Mouse (Mus musculus) embryonic facial prominence, embryonic 12.5 days (tissue): Measurements from ENCODE around the gene Vsnl1. TPM values are rescaled to one million over a fixed set of nuclear protein-coding genes. Genes with fewer than 3 reads are reported as not detected.

ENCODE experiments used
- ATAC-seq: fragments of 200-750 bp; cut with Nextera tagmentation; 2 replicates; pipeline ENCODE4 v1.8.0; 2017; ENCODE audit not compliant: insufficient number of reproducible peaks, insufficient read depth, low FRiP score, low TSS enrichment
- H3K27ac ChIP-seq: fragments of 300-500 bp; sonication (generic); 2 replicates; pipeline ENCODE4 v1.5.1; 2016; ENCODE audit warnings: mild to moderate bottlenecking
- H3K27me3 ChIP-seq: fragments of 300-500 bp; sonication (generic); 2 replicates; pipeline ENCODE4 v1.6.1; 2016; ENCODE audit warnings: mild to moderate bottlenecking, moderate library complexity
- H3K36me3 ChIP-seq: fragments of 300-500 bp; sonication (generic); 2 replicates; pipeline ENCODE4 v1.6.1; 2016; ENCODE audit warnings: mild to moderate bottlenecking
- H3K4me1 ChIP-seq: fragments of 300-500 bp; sonication (generic); 2 replicates; pipeline ENCODE4 v1.6.1; 2016
- H3K4me2 ChIP-seq: fragments of 300-500 bp; sonication (generic); replicated peaks from 2 replicates; pipeline ENCODE4 v1.6.1; 2016; ENCODE audit warnings: mild to moderate bottlenecking, moderate library complexity
- H3K4me3 ChIP-seq: fragments of 300-500 bp; sonication (generic); 2 replicates; pipeline ENCODE4 v1.5.1; 2016; ENCODE audit warnings: mild to moderate bottlenecking
- H3K9ac ChIP-seq: fragments of 300-500 bp; sonication (generic); 2 replicates; pipeline ENCODE4 v1.6.1; 2016; ENCODE audit warnings: mild to moderate bottlenecking, moderate library complexity
- H3K9me3 ChIP-seq: fragments of 300-500 bp; sonication (generic); 2 replicates; pipeline ENCODE4 v1.6.1; 2016; ENCODE audit warnings: mild to moderate bottlenecking, moderate library complexity
- WGBS: fragments of 180-500 bp; shearing (Covaris S2); methylation state at CpG from one replicate; pipeline ENCODE4 v1.1.7; 2016; 5-methylcytosine and 5-hydroxymethylcytosine counted together
- polyA plus RNA-seq: library from polyadenylated mRNA; unstranded; fragments of >200 nt; fragmentation: Nextera tagmentation; extraction: Ambion mirVana; gene quantifications from 2 replicates; pipeline ENCODE4 v1.2.1, GENCODE M21; 2016

Vsnl1 gene
- polyA plus RNA-seq, 1 experiment from 2014 or later = 2.2 TPM

DNA sequence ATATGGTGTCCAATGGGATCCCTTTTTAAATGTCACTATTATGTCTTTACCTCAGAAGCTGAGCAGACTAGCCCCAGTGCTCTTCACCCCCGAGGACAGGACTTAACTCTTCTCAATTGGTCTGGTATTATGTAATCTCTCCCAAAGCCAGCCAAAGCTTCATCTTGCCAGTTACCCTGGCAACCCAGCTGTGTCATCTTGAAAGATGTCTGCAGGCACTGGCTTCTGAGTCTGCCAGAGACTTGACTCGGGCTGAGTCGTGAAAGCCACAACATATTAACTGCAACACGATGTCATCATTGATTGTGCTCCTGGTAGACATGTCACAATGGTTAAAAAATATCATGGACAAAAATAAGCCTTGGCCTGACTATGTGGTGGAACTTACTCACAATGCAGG lies 66.4 kb downstream of the Vsnl1 start:
- no peak overlapping the region for H3K27ac ChIP-seq
- no peaks in the 10 kb centered on the region for H3K9me3 ChIP-seq
- no peak overlapping the region for H3K4me3 ChIP-seq
- H3K4me2 ChIP-seq = no peak overlapping the region
- H3K9ac ChIP-seq = no peak overlapping the region
- no peaks in the 10 kb centered on the region for H3K4me1 ChIP-seq
- H3K27me3 ChIP-seq = no peaks in the 10 kb centered on the region
- WGBS = 61% methylated on average over 4 of the region's 4 CpGs
- no peaks in the 10 kb centered on the region for H3K36me3 ChIP-seq
- no peak for ATAC-seq

DNA sequence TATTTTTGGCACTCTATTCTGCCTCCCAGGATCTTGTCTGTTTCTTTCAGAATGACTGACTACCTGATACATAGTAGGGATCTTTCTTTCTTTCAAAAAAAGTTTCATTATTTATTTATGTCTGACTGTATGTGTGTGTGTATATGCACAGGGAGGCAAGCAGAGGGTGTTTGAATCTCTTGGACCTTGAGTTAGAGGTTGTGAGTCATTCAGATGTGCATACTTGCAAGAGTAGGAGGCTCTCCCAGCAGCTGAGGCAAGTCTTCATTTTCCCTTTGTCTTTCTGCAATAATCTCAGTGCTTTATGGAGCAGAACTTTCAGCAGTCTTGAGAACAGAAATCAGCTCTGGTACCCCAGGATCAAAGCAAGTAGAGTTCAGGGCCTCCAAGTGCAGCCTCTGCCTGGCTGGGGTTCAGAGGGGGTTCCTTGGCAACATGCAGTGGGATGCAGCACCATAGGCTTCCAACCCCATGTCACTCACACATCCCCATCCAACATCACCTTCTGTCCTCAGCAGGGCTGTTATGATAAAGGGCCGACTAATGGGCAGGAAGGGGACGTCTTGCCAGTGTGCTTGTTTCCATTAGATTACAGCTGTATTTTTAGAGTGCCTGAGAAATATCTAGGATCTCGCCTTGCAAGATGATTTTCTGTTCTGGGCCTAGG lies 69.2 kb downstream of the Vsnl1 start:
- H3K36me3 ChIP-seq = no peaks in the 10 kb centered on the region
- no peaks in the 10 kb centered on the region for H3K9me3 ChIP-seq
- WGBS = 58% methylated on average over 3 of the region's 3 CpGs
- H3K27me3 ChIP-seq = no peaks in the 10 kb centered on the region
- no peak overlapping the region for H3K4me2 ChIP-seq
- no peak overlapping the region for H3K9ac ChIP-seq
- H3K27ac ChIP-seq = no peak overlapping the region
- ATAC-seq = no peak
- no peaks in the 10 kb centered on the region for H3K4me1 ChIP-seq
- H3K4me3 ChIP-seq = no peak overlapping the region

DNA sequence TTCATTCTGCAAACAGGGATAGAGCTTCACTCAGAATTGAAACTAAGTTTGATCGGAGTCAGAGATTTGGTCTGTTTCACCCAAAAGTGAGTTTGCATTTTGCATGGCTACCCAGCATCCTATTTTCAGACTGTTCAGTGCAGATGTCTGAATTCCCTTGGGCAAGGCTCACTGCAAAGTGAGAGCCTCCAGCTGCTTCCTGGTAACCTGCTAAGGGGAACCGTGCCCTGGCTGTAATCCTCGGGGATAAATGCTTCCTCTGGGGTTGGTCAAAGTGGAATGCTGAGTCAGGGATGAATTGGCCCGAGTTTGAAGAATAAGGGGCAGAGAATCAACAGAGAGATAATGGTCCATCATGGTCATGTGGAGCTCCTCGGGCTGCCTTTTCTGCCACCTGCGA lies 71.5 kb downstream of the Vsnl1 start:
- 53% methylated on average over 6 of the region's 6 CpGs for WGBS
- H3K4me2 ChIP-seq = no peak overlapping the region
- no peak overlapping the region for H3K4me3 ChIP-seq
- no peaks in the 10 kb centered on the region for H3K27me3 ChIP-seq
- H3K9ac ChIP-seq = no peak overlapping the region
- H3K9me3 ChIP-seq = no peaks in the 10 kb centered on the region
- H3K4me1 ChIP-seq = no peaks in the 10 kb centered on the region
- H3K36me3 ChIP-seq = no peaks in the 10 kb centered on the region
- no peak for ATAC-seq
- H3K27ac ChIP-seq = no peak overlapping the region

DNA sequence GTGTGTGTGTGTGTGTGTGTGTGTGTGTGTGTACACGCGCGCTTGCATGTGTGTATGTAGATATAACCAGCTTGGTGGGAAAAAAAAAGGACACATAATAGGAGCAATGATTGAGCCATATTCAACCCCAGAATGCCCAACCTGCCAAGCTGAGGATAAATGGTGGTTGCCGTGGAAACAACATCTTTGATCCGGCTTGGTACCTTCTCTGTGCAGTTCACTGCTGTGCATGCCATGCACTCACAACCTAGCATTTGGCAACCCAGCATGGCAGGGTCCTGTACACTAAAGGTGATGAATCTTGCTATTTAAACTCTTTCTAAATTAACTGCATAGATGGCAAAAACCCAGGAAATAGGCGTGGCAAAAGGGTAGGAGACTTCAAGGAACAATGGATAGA lies 74.0 kb downstream of the Vsnl1 start:
- H3K4me1 ChIP-seq = no peaks in the 10 kb centered on the region
- H3K27ac ChIP-seq = no peak overlapping the region
- no peaks in the 10 kb centered on the region for H3K36me3 ChIP-seq
- H3K9ac ChIP-seq = no peak overlapping the region
- 92% methylated on average over 6 of the region's 6 CpGs for WGBS
- H3K4me3 ChIP-seq = no peak overlapping the region
- H3K9me3 ChIP-seq = no peaks in the 10 kb centered on the region
- ATAC-seq = no peak
- no peaks in the 10 kb centered on the region for H3K27me3 ChIP-seq
- H3K4me2 ChIP-seq = no peak overlapping the region

DNA sequence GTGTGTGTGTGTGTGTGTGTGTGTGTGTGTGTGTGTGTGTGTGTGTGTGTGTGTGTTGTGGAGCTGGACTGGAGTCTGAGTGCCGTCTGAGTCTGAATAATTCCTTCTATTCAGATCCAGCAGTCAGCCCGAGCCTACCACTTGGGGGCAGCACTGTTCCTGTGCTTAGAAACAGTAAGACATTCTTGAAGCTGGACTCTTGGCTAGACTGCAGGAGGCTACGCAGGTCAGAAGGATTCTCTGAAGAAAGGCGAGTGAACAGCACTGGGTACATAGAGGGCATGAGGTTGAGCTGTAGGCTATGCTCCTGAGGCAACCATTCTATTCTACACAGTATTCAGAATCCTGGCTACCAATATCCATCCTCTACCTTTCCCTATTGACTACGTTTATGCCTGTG lies 85.5 kb downstream of the Vsnl1 start:
- ATAC-seq = no peak
- Histone ChIP-seq H3K4me3 (no peak overlapping the region), H3K9me3 (no peaks in the 10 kb centered on the region), H3K4me2 (no peak overlapping the region), H3K27me3 (no peaks in the 10 kb centered on the region), H3K27ac (no peak overlapping the region), H3K36me3 (no peaks in the 10 kb centered on the region), H3K9ac (no peak overlapping the region), H3K4me1 (no peaks in the 10 kb centered on the region)
- WGBS = 35% methylated on average over 5 of the region's 5 CpGs

DNA sequence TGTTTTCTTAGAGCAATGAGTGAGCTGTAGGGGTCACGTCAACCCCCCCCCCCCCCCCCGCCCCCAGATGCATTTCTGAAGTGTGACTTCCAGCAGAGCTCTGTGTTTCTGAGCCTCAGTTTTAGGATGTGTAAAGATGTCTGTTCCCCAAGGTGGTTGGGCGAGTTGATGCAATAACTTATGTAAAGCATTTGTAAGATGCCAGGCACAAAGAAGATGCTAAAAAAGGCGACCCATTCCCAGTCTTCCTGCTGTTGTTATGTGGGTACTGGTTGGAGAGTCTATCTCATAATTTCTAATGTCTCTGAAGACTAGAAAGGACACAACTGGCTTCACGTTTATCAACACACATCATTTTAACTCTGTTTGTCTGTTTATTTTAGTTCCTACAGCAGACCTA lies 86.5 kb downstream of the Vsnl1 start:
- Histone ChIP-seq H3K4me2 (no peak overlapping the region), H3K27ac (no peak overlapping the region), H3K27me3 (no peaks in the 10 kb centered on the region), H3K9ac (no peak overlapping the region), H3K4me3 (no peak overlapping the region), H3K9me3 (no peaks in the 10 kb centered on the region), H3K36me3 (no peaks in the 10 kb centered on the region), H3K4me1 (no peaks in the 10 kb centered on the region)
- 50% methylated on average over 5 of the region's 5 CpGs for WGBS
- no peak for ATAC-seq

DNA sequence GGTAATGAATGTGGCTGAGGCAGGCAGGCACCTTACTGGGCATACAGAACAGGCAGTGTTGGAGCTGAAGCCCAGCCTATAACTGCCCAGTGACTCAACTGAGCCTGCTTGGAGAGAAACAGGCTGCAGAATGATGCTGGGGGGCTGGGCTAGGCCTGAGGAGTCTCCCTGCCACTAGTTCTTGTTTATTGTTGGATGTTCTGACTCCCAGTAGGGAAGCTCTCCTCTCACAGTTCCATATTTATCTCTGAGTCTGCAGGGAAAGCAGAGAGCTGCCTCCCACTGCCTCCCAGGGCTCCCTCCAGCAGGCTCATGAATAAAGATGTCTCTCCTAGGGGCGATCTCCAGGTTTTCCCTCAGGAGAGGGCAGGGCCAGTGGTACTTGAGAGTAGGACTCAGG lies 88.0 kb downstream of the Vsnl1 start:
- ATAC-seq = no peak
- Histone ChIP-seq H3K4me2 (no peak overlapping the region), H3K9me3 (no peaks in the 10 kb centered on the region), H3K27ac (no peak overlapping the region), H3K27me3 (no peaks in the 10 kb centered on the region), H3K9ac (no peak overlapping the region), H3K36me3 (no peaks in the 10 kb centered on the region), H3K4me1 (no peaks in the 10 kb centered on the region), H3K4me3 (no peak overlapping the region)
- WGBS = 5% methylated on average over 1 of the region's 1 CpGs

DNA sequence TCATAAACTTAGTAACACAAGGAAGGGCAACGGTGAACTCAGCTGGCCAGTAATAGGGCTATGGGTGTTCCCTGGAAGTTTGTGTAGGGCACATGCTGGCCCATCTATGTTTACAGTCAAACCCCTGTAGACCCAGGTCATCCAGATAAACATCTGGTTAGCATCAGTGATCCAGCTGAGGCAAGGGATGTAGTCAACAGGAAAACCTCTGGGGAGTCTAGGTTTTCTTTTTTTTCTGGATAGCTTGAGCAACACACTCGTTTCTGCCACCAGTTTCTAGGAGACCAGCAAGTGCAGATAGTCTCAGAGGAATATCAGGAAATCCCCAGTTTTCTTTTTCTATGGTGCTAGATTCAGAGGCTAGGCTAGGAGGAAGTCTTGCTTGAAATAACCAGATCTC lies 90.5 kb downstream of the Vsnl1 start:
- H3K9me3 ChIP-seq = no peaks in the 10 kb centered on the region
- no peaks in the 10 kb centered on the region for H3K4me1 ChIP-seq
- no peak overlapping the region for H3K27ac ChIP-seq
- no peak overlapping the region for H3K4me3 ChIP-seq
- no peaks in the 10 kb centered on the region for H3K36me3 ChIP-seq
- no peaks in the 10 kb centered on the region for H3K27me3 ChIP-seq
- ATAC-seq = no peak
- 32% methylated on average over 2 of the region's 2 CpGs for WGBS
- H3K9ac ChIP-seq = no peak overlapping the region
- H3K4me2 ChIP-seq = no peak overlapping the region

DNA sequence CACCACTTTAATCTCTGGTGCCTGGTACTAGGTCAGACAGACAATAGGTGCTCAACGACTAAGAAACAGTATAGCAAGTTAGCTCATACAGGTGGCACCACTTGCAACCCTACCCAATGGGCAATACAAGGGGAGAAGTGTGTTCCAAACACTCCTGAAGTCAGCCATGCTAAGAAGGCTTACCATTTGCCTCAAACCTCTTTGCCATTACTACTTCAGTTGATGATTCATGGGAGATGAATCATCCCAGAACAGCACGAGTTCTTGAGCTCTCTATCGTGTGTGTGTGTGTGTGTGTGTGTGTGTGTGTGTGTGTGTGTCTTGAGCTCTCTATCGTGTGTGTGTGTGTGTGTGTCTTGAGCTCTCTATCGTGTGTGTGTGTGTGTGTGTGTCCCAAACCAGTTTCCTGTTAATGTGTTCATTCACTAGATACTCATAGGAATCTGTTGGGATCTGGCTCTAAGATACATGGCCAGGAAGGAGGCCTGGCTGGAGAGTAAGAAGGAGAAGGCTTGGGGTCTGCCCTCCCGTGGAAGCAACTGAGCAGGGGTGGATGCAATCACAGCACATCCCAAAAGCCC lies 94.3 kb downstream of the Vsnl1 start:
- 81% methylated on average over 6 of the region's 6 CpGs for WGBS
- Histone ChIP-seq H3K27ac (no peak overlapping the region), H3K36me3 (no peaks in the 10 kb centered on the region), H3K4me3 (no peak overlapping the region), H3K4me2 (no peak overlapping the region), H3K9ac (no peak overlapping the region), H3K9me3 (no peaks in the 10 kb centered on the region), H3K27me3 (no peaks in the 10 kb centered on the region), H3K4me1 (no peaks in the 10 kb centered on the region)
- ATAC-seq = no peak

DNA sequence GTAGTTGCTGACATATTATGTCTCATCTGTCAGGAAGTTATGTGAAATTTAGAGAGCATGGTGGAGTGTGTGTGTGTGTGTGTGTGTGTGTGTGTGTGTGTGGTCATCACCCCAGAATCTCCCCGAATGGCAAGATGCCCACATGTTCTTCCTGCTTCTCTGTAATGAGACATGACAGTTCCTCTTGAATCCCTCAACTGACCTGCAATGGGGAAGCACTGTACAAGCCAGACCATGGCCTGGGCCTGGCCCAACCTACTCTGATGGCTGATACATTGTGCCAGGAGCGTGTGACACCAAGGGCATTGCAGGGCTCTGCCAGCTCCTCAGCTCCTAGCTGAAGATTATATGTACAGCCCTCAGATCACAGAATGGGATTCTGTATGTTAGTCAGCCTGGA lies 98.2 kb downstream of the Vsnl1 start:
- no peaks in the 10 kb centered on the region for H3K36me3 ChIP-seq
- no peak for ATAC-seq
- H3K9ac ChIP-seq = no peak overlapping the region
- H3K27me3 ChIP-seq = no peaks in the 10 kb centered on the region
- no peaks in the 10 kb centered on the region for H3K4me1 ChIP-seq
- no peaks in the 10 kb centered on the region for H3K9me3 ChIP-seq
- H3K4me3 ChIP-seq = no peak overlapping the region
- no peak overlapping the region for H3K4me2 ChIP-seq
- 91% methylated on average over 2 of the region's 2 CpGs for WGBS
- no peak overlapping the region for H3K27ac ChIP-seq

DNA sequence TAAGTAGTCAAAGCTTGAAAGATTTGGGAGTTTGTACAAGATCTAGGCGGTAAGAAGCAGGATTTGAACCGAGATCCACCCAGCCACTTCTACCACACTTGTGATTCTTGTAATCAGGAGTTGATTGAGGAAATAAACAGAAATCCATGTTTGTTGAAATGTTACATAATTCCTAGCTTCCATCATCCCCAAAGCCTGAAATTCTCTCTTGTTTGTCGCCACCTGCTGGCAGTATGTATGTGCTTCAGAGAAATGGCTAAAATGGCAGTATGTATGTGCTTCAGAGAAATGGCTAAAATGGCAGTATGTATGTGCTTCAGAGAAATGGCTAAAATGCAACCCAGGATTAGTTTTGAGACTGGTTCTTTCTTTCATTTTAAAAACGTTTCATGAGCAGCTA lies 99.6 kb downstream of the Vsnl1 start:
- WGBS = 44% methylated on average over 4 of the region's 4 CpGs

DNA sequence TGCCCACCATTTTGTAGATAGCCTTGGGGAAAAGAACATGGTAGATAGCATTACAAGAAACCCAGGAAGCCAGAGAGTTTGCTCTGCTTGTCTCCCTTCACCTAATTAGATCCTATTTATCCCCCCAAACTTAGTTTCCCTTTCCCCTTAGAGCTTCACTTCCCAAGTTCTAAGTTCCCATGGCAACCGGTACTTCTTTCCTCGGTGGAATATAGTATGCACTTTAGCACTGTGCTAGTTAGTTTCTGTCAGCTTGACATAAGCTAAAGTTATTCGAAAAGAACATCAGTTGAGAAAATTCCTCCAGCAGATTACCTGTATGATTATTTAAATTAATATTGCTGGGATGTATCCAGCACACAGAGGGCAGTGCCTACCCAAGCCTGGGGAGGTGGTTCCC lies 109.9 kb downstream of the Vsnl1 start:
- Histone ChIP-seq H3K4me2 (no peak overlapping the region), H3K4me3 (no peak overlapping the region), H3K27ac (no peak overlapping the region), H3K27me3 (no peaks in the 10 kb centered on the region), H3K36me3 (no peaks in the 10 kb centered on the region), H3K4me1 (no peaks in the 10 kb centered on the region), H3K9ac (no peak overlapping the region), H3K9me3 (no peaks in the 10 kb centered on the region)
- WGBS = 83% methylated on average over 3 of the region's 3 CpGs
- no peak for ATAC-seq

More for the DNA sequence above, 99.6 kb downstream of the Vsnl1 start:
- Histone ChIP-seq H3K9me3 (no peaks in the 10 kb centered on the region), H3K27me3 (no peaks in the 10 kb centered on the region), H3K27ac (no peak overlapping the region), H3K36me3 (no peaks in the 10 kb centered on the region), H3K4me3 (no peak overlapping the region), H3K4me2 (no peak overlapping the region), H3K9ac (no peak overlapping the region), H3K4me1 (no peaks in the 10 kb centered on the region)
- no peak for ATAC-seq
